Mouse (Mus musculus): ENCODE data around the gene Zfhx3.
A peak's percentile ranks its signal among the peaks of the same experiment; 100 is the strongest.

Gene Zfhx3

GRCm38 (mm10) chr8:108699454-108700345, 757.3 kb downstream of the Zfhx3 start:
- DNase-seq (ENCODE audit: low read depth, low spot score) = peak; percentile 16

GRCm38 (mm10) chr8:108701381-108702175, 759.1 kb downstream of the Zfhx3 start:
- DNase-seq (ENCODE audit: low read depth, low spot score) = no peak

- no peak for DNase-seq (ENCODE audit: low read depth, low spot score)
Measured at GRCm38 (mm10) chr8:108702201-108702600, 759.8 kb downstream of the Zfhx3 start.

- no peak for DNase-seq (ENCODE audit: low read depth, low spot score)
Measured at GRCm38 (mm10) chr8:108705751-108706150, 763.3 kb downstream of the Zfhx3 start.

- DNase-seq (ENCODE audit: low read depth, low spot score) = no peak
Measured at GRCm38 (mm10) chr8:108706491-108706847, 764.0 kb downstream of the Zfhx3 start.

- no peak for DNase-seq (ENCODE audit: low read depth, low spot score)
Measured at GRCm38 (mm10) chr8:108706848-108707541, 764.6 kb downstream of the Zfhx3 start.

- no peak for DNase-seq (ENCODE audit: low read depth, low spot score)
Measured at GRCm38 (mm10) chr8:108707576-108708281, 765.3 kb downstream of the Zfhx3 start.

- DNase-seq (ENCODE audit: low read depth, low spot score) = no peak
Measured at GRCm38 (mm10) chr8:108708833-108709387, 766.5 kb downstream of the Zfhx3 start.

- DNase-seq (ENCODE audit: low read depth, low spot score) = no peak
Measured at GRCm38 (mm10) chr8:108709441-108709840, 767.0 kb downstream of the Zfhx3 start.

- no peak for DNase-seq (ENCODE audit: low read depth, low spot score)
Measured at GRCm38 (mm10) chr8:108709928-108710606, 767.6 kb downstream of the Zfhx3 start.

GRCm38 (mm10) chr8:108710607-108711489, 768.4 kb downstream of the Zfhx3 start:
- DNase-seq (ENCODE audit: low read depth, low spot score) = no peak

GRCm38 (mm10) chr8:108711490-108711793, 769.0 kb downstream of the Zfhx3 start:
- no peak for DNase-seq (ENCODE audit: low read depth, low spot score)

- no peak for DNase-seq (ENCODE audit: low read depth, low spot score)
Measured at GRCm38 (mm10) chr8:108712001-108712411, 769.6 kb downstream of the Zfhx3 start.

GRCm38 (mm10) chr8:108712607-108713006, 770.2 kb downstream of the Zfhx3 start:
- no peak for DNase-seq (ENCODE audit: low read depth, low spot score)

- DNase-seq (ENCODE audit: low read depth, low spot score) = no peak
Measured at GRCm38 (mm10) chr8:108713346-108714142, 771.1 kb downstream of the Zfhx3 start.

- DNase-seq (ENCODE audit: low read depth, low spot score) = no peak
Measured at GRCm38 (mm10) chr8:108714143-108714635, 771.7 kb downstream of the Zfhx3 start.

GRCm38 (mm10) chr8:108714636-108715415, 772.4 kb downstream of the Zfhx3 start:
- DNase-seq (ENCODE audit: low read depth, low spot score) = no peak

GRCm38 (mm10) chr8:108715416-108715948, 773.0 kb downstream of the Zfhx3 start:
- DNase-seq (ENCODE audit: low read depth, low spot score) = no peak

Data from CD4-positive helper T cell, adult 2 months (primary cell).